Mouse (Mus musculus): ENCODE measurements around the gene Slc11a2. TPM values are rescaled to one million over a fixed set of nuclear protein-coding genes. Genes with fewer than 3 reads are reported as not detected.
"Not testable (repeated sequence)": the region's sequence is repeated elsewhere in the genome, so short reads cannot be mapped to it uniquely, and the experiment has no call there.

Gene Slc11a2
- total RNA-seq, 1 experiment from 2014 or later, result 16.0 TPM

GRCm38 (mm10) chr15:100387544-100388223 lies 37.2 kb downstream of the Slc11a2 start:
- peak in 1 of 2 experiments; percentile 8; a peak in 1 of 4 replicates for ATAC-seq (replicated peaks in 1 of 2; ENCODE audit: insufficient read depth in 1 of 2, low FRiP score in 2 of 2, low TSS enrichment in 1 of 2, low read depth in 1 of 2, poor library complexity in 2 of 2, severe bottlenecking in 2 of 2)

GRCm38 (mm10) chr15:100385705-100386104 lies 39.2 kb downstream of the Slc11a2 start:
- ATAC-seq (replicated peaks in 1 of 2; ENCODE audit: insufficient read depth in 1 of 2, low FRiP score in 2 of 2, low TSS enrichment in 1 of 2, low read depth in 1 of 2, poor library complexity in 2 of 2, severe bottlenecking in 2 of 2), result no peak

DNA sequence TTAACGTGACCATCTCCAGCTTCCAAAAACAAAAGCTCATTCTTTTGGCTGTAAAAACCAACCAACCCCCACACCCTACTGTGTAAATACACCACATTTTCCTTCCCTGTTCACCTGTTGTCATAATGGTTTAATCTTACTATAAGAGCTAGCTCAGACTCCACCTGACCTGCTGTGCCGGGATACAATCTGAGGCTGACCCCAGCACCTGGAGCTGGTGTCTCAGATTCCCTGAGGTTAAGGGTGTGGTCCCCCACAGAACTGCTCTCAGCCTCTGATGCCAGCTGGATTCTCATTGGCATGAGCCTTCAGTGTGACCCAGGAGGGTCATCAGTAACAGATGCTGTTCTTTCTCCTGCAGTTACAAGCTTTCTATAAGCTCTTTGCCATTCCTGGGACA lies 44.8 kb downstream of the Slc11a2 start:
- ATAC-seq (replicated peaks in 1 of 2; ENCODE audit: insufficient read depth in 1 of 2, low FRiP score in 2 of 2, low TSS enrichment in 1 of 2, low read depth in 1 of 2, poor library complexity in 2 of 2, severe bottlenecking in 2 of 2), result no peak

DNA sequence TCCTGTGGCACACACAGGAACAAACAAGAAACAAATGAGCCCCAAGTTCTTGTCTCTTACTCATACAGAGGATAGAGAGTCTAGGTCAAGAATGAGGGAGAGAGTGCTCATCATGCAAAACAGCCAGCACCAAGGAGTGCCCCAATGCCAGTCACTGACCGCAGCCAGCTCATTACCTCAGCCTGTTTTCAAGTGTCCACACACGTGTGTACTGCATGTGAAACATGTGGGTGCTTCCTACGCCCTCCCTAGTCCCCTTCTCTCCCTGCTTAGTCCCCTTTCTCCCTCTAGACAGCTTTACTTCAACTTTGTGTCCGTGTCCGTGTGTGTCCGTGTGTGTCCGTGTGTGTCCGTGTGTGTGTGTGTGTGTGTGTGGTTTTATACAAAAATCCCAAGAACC lies 45.2 kb downstream of the Slc11a2 start:
- ATAC-seq (replicated peaks in 1 of 2; ENCODE audit: insufficient read depth in 1 of 2, low FRiP score in 2 of 2, low TSS enrichment in 1 of 2, low read depth in 1 of 2, poor library complexity in 2 of 2, severe bottlenecking in 2 of 2), result no peak

- ATAC-seq (replicated peaks in 1 of 2; ENCODE audit: insufficient read depth in 1 of 2, low FRiP score in 2 of 2, low TSS enrichment in 1 of 2, low read depth in 1 of 2, poor library complexity in 2 of 2, severe bottlenecking in 2 of 2), result peak; percentile 61 to 65
These were observed 46.9 kb downstream of the Slc11a2 start for GRCm38 (mm10) chr15:100377847-100378505.

GRCm38 (mm10) chr15:100375066-100375465 lies 49.8 kb downstream of the Slc11a2 start:
- no peak for ATAC-seq (replicated peaks in 1 of 2; ENCODE audit: insufficient read depth in 1 of 2, low FRiP score in 2 of 2, low TSS enrichment in 1 of 2, low read depth in 1 of 2, poor library complexity in 2 of 2, severe bottlenecking in 2 of 2)

DNA sequence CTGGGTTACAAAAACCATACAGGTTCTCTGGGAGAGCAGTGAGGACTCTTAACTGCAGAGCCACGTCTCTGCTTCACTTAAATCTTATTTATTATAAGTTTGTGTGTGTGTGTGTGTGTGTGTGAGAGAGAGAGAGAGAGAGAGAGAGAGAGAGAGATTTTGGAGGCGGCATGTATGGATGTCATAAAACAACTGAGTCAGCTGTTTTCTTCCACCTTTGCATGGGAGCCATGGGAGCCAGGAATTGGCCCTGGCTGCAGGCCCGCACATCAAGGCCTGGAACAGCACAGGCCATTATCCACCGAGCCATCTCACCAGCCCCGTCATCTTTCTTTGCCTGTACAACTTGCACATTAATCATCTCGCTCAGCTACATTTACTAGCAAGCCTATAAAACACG lies 57.8 kb downstream of the Slc11a2 start:
- ATAC-seq (replicated peaks in 1 of 2; ENCODE audit: insufficient read depth in 1 of 2, low FRiP score in 2 of 2, low TSS enrichment in 1 of 2, low read depth in 1 of 2, poor library complexity in 2 of 2, severe bottlenecking in 2 of 2), result no peak

DNA sequence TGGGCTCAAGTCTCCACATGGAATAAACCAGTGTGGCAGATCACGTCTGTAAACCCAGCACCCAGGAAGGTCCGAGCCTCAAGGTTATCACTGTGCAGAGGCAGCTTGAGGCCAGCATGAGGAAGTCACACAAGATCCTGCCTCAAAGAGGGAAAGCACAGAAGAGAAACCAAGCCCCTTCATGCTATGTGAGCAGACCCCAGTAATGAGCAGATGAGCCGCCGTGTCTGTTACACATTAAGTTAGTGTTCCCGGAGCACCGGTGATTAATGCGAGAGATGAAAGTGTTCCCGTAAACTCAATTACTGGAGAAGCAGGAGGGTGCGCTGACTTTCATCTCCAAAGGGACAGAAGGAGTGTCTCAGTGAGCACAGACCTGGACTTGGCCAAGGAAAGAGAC lies 58.9 kb downstream of the Slc11a2 start:
- ATAC-seq (replicated peaks in 1 of 2; ENCODE audit: insufficient read depth in 1 of 2, low FRiP score in 2 of 2, low TSS enrichment in 1 of 2, low read depth in 1 of 2, poor library complexity in 2 of 2, severe bottlenecking in 2 of 2), result not testable (repeated sequence)

GRCm38 (mm10) chr15:100364242-100364641 lies 60.6 kb downstream of the Slc11a2 start, which contains the start of gene Higd1c:
Gene Higd1c (plus strand): TSS chr15:100364542.
- no peak for ATAC-seq (replicated peaks in 1 of 2; ENCODE audit: insufficient read depth in 1 of 2, low FRiP score in 2 of 2, low TSS enrichment in 1 of 2, low read depth in 1 of 2, poor library complexity in 2 of 2, severe bottlenecking in 2 of 2)

- ATAC-seq (replicated peaks in 1 of 2; ENCODE audit: insufficient read depth in 1 of 2, low FRiP score in 2 of 2, low TSS enrichment in 1 of 2, low read depth in 1 of 2, poor library complexity in 2 of 2, severe bottlenecking in 2 of 2), result no peak
These were observed 69.0 kb downstream of the Slc11a2 start for GRCm38 (mm10) chr15:100355876-100356275.

GRCm38 (mm10) chr15:100353399-100353798 lies 71.5 kb downstream of the Slc11a2 start:
- not testable (repeated sequence) for ATAC-seq (replicated peaks in 1 of 2; ENCODE audit: insufficient read depth in 1 of 2, low FRiP score in 2 of 2, low TSS enrichment in 1 of 2, low read depth in 1 of 2, poor library complexity in 2 of 2, severe bottlenecking in 2 of 2)

DNA sequence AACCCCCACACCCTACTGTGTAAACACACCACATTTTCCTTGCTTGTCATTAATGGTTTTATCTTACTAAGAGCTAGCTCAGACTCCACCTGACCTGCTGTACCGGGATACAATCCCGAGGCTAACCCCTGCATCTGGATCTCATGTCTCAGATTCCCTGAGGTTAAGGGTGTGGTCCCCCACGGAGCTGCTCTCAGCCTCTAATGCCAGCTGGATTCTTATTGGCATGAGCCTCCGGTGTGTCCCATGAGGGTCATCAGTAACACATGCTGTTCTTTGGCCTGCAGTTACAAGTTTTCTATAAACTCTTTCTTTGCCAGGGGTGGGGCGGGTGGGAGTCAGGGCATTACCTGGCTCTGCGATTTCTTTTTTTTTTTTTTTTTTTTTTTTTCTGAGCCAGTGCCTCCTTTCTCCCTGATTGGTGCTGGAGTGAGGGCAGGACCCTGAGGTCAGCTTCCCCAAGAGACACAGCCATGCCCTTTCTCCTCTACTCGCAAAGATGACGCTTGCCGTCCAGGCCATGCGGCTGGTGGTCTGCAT lies 72.1 kb downstream of the Slc11a2 start, which contains the start of the genes Methig1 and Mettl7a2:
TSS of gene Methig1 (plus strand) at position 439 of the 540 bp plus-strand sequence.
TSS of gene Mettl7a2 (plus strand) at position 490 of the 540 bp plus-strand sequence.
- no peak for ATAC-seq (replicated peaks in 1 of 2; ENCODE audit: insufficient read depth in 1 of 2, low FRiP score in 2 of 2, low TSS enrichment in 1 of 2, low read depth in 1 of 2, poor library complexity in 2 of 2, severe bottlenecking in 2 of 2)

DNA sequence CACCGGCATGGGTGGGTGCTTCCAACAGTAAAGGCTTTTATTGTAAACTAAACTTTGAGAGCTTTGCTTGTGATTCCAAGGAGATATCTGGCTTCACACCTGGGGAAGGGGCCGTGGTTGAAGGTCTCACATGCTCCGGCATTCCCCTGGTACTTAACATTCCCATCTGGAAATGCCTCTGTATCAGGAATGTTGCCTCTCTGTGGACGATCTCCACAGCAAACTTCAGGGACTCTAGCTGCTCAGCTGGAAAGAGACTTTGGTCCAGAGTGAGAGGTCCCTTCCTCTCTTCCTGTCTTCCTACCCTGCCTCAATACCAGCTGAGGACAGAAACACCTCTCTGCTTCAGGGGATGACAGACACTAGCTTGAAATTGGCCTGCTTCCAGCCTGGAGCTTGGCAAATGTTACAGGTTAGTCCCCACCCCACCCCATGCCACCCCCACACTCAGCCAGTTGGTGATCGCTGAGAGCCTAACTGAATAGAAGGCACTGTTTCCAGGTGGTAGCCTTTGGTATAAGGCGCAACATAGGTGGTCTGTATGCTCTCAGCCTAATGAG lies 73.3 kb downstream of the Slc11a2 start:
- ATAC-seq (replicated peaks in 1 of 2; ENCODE audit: insufficient read depth in 1 of 2, low FRiP score in 2 of 2, low TSS enrichment in 1 of 2, low read depth in 1 of 2, poor library complexity in 2 of 2, severe bottlenecking in 2 of 2), result no peak

- ATAC-seq (replicated peaks in 1 of 2; ENCODE audit: insufficient read depth in 1 of 2, low FRiP score in 2 of 2, low TSS enrichment in 1 of 2, low read depth in 1 of 2, poor library complexity in 2 of 2, severe bottlenecking in 2 of 2), result no peak
These were observed 75.4 kb downstream of the Slc11a2 start for GRCm38 (mm10) chr15:100349496-100349895.

DNA sequence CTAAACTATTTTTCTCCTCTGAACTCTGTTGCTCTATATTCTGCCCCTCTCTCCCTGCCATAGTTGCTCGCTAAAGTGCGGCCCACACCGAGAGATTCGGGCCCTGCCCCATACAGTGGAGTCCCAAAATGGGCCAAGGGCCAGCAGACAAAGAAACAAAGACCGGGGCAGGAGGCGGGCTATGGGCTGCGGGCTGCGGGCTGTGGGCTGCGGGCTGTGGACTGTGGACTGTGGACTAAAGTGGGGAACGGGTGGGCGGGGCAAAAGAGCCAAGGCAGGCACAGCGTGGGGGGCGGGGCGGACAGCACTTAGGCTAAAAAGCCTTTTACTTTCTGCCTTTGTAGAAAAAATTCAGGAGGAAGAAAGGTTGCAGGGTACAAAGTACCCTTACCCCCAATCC lies 78.1 kb downstream of the Slc11a2 start:
- no peak for ATAC-seq (replicated peaks in 1 of 2; ENCODE audit: insufficient read depth in 1 of 2, low FRiP score in 2 of 2, low TSS enrichment in 1 of 2, low read depth in 1 of 2, poor library complexity in 2 of 2, severe bottlenecking in 2 of 2)

DNA sequence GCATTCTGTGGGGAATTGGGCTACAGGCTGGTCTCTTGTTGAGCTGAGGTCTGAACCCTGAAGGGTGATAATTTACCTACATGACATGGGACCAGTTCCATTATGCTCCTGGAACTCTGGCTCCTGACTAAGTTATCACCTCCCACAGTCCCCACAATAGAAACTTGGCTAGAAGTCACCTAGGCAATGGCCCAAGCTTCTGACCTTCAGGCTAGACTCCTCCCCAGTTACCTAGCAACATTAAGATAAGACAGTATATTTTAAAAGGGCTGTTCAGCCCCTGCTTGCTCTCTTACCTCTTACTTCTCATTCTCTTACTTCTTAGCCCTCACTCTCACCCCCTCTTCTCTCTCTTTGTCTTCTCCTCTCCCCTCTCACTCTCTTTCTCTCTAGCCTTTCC lies 79.4 kb downstream of the Slc11a2 start:
- ATAC-seq (replicated peaks in 1 of 2; ENCODE audit: insufficient read depth in 1 of 2, low FRiP score in 2 of 2, low TSS enrichment in 1 of 2, low read depth in 1 of 2, poor library complexity in 2 of 2, severe bottlenecking in 2 of 2), result no peak

DNA sequence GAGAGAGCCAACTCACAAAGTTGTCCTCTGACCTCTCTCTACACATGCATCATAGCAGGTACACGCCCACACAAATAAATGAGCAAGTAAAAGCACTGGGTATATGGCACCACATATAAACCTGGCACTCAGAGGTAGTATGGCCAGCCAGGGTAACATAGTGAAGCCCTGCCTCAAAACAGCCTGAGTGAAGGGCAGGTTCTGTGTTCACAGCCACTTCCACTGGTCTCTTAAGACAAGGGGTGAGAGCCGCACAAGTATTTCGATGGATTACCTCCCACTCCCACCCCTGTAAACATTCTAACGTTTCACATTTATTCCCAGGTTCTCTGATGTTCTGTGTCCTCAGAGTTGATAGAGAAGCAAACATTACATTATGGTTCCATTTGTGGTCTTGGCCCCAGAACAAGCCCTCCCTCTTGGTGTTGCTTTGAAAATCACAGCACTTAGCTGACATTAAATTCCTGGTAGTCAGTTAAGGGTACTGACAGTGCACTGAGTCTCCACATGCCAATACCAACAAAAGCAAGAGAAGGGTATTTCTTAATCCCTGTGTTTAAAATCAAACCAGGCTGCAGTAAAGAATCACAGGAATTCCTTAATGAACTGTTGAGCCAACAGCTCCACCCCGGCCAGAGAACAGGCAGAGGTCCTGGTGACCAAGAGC lies 83.4 kb downstream of the Slc11a2 start:
- not testable (repeated sequence) for ATAC-seq (replicated peaks in 1 of 2; ENCODE audit: insufficient read depth in 1 of 2, low FRiP score in 2 of 2, low TSS enrichment in 1 of 2, low read depth in 1 of 2, poor library complexity in 2 of 2, severe bottlenecking in 2 of 2)

All from hematopoietic stem cell, adult 5-6 weeks (primary cell).